Mouse (Mus musculus): ENCODE measurements around the gene Myt1l. TPM values are rescaled to one million over a fixed set of nuclear protein-coding genes. Genes with fewer than 3 reads are reported as not detected.

Myt1l gene
- polyA plus RNA-seq, 1 experiment from 2014 or later = 265 TPM

DNA sequence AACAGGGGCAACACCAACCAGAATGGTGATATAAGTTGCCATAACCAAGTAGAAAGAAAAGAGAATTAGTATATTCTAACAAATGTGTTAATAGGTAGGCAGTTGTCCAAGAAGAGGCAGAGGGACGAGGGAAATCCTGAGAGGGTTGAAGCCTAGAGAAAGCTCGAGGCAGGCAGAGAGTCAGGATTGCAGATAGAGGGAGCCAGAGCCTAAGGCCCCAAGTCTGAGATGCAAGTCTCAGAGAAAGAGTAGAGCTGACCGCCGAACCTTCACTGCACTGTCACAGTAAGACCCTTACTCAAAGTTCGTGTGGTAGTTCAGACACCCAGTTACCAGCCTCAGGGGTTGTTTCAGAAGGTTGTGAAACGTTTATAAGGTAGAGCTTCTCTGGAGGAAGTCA is 71.7 kb downstream of the Myt1l start:
- H3K27ac ChIP-seq (ENCODE audit: low read depth, low read length) = no peak overlapping the region
- 62% methylated on average over 6 of the region's 6 CpGs for WGBS

DNA sequence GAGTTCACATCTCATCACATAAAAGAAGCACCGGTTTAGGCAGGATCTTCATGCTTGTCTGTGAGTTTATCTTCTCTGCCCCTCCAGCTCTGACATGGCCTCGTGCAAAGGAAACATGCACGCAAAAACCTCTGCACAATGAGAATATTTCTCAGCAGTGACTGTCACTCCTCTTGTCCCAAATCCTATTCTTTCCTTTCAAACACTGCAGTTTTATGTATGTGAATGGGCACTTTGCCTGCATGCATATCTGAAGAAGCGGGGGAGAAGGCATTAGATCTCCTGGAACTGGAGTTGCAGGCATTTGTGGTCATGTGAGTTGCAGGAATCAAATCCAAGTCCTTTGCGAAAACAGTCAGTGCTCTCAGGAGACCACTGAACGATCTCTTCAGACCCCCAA is 73.0 kb downstream of the Myt1l start:
- Histone ChIP-seq H3K9ac (replicated peaks; ENCODE audit: low read depth, low read length) (no peak overlapping the region), H3K27ac (ENCODE audit: low read depth, low read length) (no peak overlapping the region), H3K36me3 (ENCODE audit: control insufficient read depth, insufficient read depth, low read length) (no peaks in the 10 kb centered on the region), H3K4me1 (ENCODE audit: control insufficient read depth, insufficient read depth, low read length) (0 out of 2 replicates have a peak, but pooled peaks cover 4% of the 10 kb centered on the region), H3K4me3 (ENCODE audit: low read depth, low read length) (no peak overlapping the region), H3K9me3 (ENCODE audit: control insufficient read depth, low read length) (no peaks in the 10 kb centered on the region), H3K27me3 (ENCODE audit: control insufficient read depth, insufficient read depth, low read length) (no peaks in the 10 kb centered on the region), H3K4me2 (ENCODE audit: low read depth, low read length) (no peak overlapping the region)
- no peak for ATAC-seq (ENCODE audit: low read depth)
- 52% methylated on average over 6 of the region's 6 CpGs for WGBS

More for the DNA sequence above, 71.7 kb downstream of the Myt1l start:
- Histone ChIP-seq H3K9me3 (ENCODE audit: control insufficient read depth, low read length) (no peaks in the 10 kb centered on the region), H3K27me3 (ENCODE audit: control insufficient read depth, insufficient read depth, low read length) (no peaks in the 10 kb centered on the region), H3K4me3 (ENCODE audit: low read depth, low read length) (no peak overlapping the region), H3K4me1 (ENCODE audit: control insufficient read depth, insufficient read depth, low read length) (0 out of 2 replicates have a peak, but pooled peaks cover 4% of the 10 kb centered on the region), H3K4me2 (ENCODE audit: low read depth, low read length) (no peak overlapping the region), H3K9ac (replicated peaks; ENCODE audit: low read depth, low read length) (no peak overlapping the region), H3K36me3 (ENCODE audit: control insufficient read depth, insufficient read depth, low read length) (no peaks in the 10 kb centered on the region)
- no peak for ATAC-seq (ENCODE audit: low read depth)

DNA sequence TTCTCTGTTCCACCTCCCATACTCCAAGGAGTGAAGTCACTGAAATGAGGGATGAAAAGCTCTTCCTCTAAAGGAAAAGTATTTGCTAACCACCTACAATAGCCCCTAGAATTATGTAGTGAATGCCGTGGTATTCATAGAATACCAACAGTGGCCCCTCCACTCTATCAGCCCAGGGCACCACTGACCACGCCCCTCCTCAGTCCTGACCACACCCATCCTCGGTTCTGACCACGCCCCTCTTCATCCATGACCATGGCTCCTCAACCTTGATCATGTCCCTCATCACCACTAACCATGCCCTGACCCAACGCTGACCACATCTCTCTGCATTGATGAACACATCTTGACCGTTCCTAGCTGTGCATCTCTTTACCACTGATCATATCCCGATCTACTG is 76.5 kb downstream of the Myt1l start:
- Histone ChIP-seq H3K27ac (ENCODE audit: low read depth, low read length) (no peak overlapping the region), H3K27me3 (ENCODE audit: control insufficient read depth, insufficient read depth, low read length) (no peaks in the 10 kb centered on the region), H3K9me3 (ENCODE audit: control insufficient read depth, low read length) (no peaks in the 10 kb centered on the region), H3K4me1 (ENCODE audit: control insufficient read depth, insufficient read depth, low read length) (0 out of 2 replicates have a peak, but pooled peaks cover 4% of the 10 kb centered on the region), H3K4me2 (ENCODE audit: low read depth, low read length) (no peak overlapping the region), H3K4me3 (ENCODE audit: low read depth, low read length) (no peak overlapping the region), H3K36me3 (ENCODE audit: control insufficient read depth, insufficient read depth, low read length) (no peaks in the 10 kb centered on the region), H3K9ac (replicated peaks; ENCODE audit: low read depth, low read length) (no peak overlapping the region)
- 88% methylated on average over 7 of the region's 7 CpGs for WGBS
- ATAC-seq (ENCODE audit: low read depth) = no peak

DNA sequence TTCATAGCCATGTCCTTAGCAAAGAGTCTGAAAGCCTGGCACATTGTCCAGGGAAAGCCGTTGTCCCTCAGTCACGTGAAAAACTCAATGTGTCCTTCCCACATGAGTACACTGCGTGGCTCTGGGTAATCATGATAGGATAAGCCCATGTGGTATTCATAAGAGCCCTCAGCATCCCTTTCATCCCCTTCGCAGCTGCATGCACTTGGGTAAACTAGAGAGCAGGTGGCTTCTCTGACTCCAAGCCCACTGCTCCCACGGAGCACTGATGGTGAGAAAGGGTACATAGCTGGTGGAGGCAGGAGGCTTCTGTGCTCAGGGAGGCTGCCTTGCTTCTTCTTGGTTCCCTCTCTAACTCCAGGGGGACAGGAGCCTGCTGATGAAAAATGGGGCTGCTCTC is 76.9 kb downstream of the Myt1l start:
- H3K36me3 ChIP-seq (ENCODE audit: control insufficient read depth, insufficient read depth, low read length) = no peaks in the 10 kb centered on the region
- H3K27ac ChIP-seq (ENCODE audit: low read depth, low read length) = no peak overlapping the region
- H3K9ac ChIP-seq (replicated peaks; ENCODE audit: low read depth, low read length) = no peak overlapping the region
- no peak for ATAC-seq (ENCODE audit: low read depth)
- no peak overlapping the region for H3K4me2 ChIP-seq (ENCODE audit: low read depth, low read length)
- no peaks in the 10 kb centered on the region for H3K9me3 ChIP-seq (ENCODE audit: control insufficient read depth, low read length)
- 92% methylated on average over 5 of the region's 5 CpGs for WGBS
- no peak overlapping the region for H3K4me3 ChIP-seq (ENCODE audit: low read depth, low read length)
- no peaks in the 10 kb centered on the region for H3K27me3 ChIP-seq (ENCODE audit: control insufficient read depth, insufficient read depth, low read length)
- 0 out of 2 replicates have a peak, but pooled peaks cover 2% of the 10 kb centered on the region for H3K4me1 ChIP-seq (ENCODE audit: control insufficient read depth, insufficient read depth, low read length)

DNA sequence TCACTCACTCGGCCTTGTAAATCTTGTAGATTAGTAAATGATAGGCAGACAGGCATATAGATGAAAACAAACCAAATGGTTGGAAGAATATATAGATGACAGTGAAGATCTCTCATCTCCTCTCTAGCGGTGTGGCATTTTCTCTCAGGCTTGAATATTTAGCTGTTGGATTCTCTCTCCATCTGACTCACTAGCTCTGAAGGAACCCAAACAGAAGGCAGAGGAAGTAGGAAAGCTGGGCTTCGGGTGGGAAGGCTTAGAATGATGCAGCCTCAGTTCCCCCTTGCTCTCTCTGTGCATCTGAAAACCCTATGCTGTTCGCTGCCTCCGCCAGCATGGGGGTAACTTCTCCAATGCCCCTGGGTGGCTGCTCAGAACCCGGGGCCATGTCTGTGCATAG is 78.0 kb downstream of the Myt1l start:
- WGBS = 82% methylated on average over 6 of the region's 6 CpGs
- Histone ChIP-seq H3K4me3 (ENCODE audit: low read depth, low read length) (no peak overlapping the region), H3K27ac (ENCODE audit: low read depth, low read length) (no peak overlapping the region), H3K36me3 (ENCODE audit: control insufficient read depth, insufficient read depth, low read length) (no peaks in the 10 kb centered on the region), H3K9ac (replicated peaks; ENCODE audit: low read depth, low read length) (no peak overlapping the region), H3K4me2 (ENCODE audit: low read depth, low read length) (no peak overlapping the region), H3K4me1 (ENCODE audit: control insufficient read depth, insufficient read depth, low read length) (no peaks in the 10 kb centered on the region), H3K27me3 (ENCODE audit: control insufficient read depth, insufficient read depth, low read length) (no peaks in the 10 kb centered on the region), H3K9me3 (ENCODE audit: control insufficient read depth, low read length) (no peaks in the 10 kb centered on the region)
- no peak for ATAC-seq (ENCODE audit: low read depth)

DNA sequence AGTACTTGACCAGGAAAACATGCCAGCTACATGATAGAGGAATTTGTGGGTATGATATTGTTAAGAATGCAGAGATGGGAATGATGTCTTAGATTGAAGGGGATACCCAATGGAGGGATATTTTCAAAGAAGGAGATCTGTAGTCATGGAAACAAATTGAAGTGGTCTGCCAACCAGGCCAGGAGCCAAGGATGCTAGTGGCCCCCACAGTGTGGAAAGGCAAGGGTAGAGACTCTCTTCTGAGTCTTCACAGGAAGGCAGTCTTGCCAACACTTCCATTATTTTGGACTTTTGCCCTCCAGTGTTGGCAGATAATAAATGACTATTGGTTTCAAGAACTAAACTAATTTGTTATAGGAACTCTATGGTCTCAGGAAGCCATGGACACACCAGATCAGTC is 89.6 kb downstream of the Myt1l start:
- H3K4me2 ChIP-seq (ENCODE audit: low read depth, low read length) = no peak overlapping the region
- ATAC-seq (ENCODE audit: low read depth) = no peak

DNA sequence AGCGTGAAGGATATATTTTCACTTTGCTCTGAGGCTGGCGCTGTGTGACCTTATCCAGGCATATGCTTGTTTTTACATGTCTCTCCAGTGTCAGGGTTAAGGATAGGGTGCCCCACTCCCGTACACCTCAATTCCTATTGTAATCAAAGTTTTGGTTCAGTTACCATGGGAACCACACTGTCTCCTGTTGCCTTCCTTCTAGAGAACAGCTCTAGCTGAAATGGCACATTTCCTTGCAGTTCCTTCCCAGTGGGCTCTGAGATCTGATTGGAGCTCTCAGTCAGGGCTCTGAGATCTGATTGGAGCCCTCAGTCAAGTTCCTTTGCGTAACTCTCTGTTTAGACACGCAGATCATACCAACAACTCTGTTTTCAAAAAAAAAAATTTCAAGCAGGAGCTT is 93.3 kb downstream of the Myt1l start:
- Histone ChIP-seq H3K4me2 (ENCODE audit: low read depth, low read length) (no peak overlapping the region), H3K9ac (replicated peaks; ENCODE audit: low read depth, low read length) (no peak overlapping the region), H3K4me3 (ENCODE audit: low read depth, low read length) (no peak overlapping the region), H3K36me3 (ENCODE audit: control insufficient read depth, insufficient read depth, low read length) (no peaks in the 10 kb centered on the region), H3K27me3 (ENCODE audit: control insufficient read depth, insufficient read depth, low read length) (no peaks in the 10 kb centered on the region), H3K27ac (ENCODE audit: low read depth, low read length) (no peak overlapping the region), H3K4me1 (ENCODE audit: control insufficient read depth, insufficient read depth, low read length) (no peaks in the 10 kb centered on the region), H3K9me3 (ENCODE audit: control insufficient read depth, low read length) (no peaks in the 10 kb centered on the region)
- WGBS = 69% methylated on average over 5 of the region's 5 CpGs
- no peak for ATAC-seq (ENCODE audit: low read depth)

More for the DNA sequence above, 89.6 kb downstream of the Myt1l start:
- H3K27ac ChIP-seq (ENCODE audit: low read depth, low read length) = no peak overlapping the region
- H3K36me3 ChIP-seq (ENCODE audit: control insufficient read depth, insufficient read depth, low read length) = no peaks in the 10 kb centered on the region
- H3K4me1 ChIP-seq (ENCODE audit: control insufficient read depth, insufficient read depth, low read length) = no peaks in the 10 kb centered on the region
- H3K9ac ChIP-seq (replicated peaks; ENCODE audit: low read depth, low read length) = no peak overlapping the region
- H3K9me3 ChIP-seq (ENCODE audit: control insufficient read depth, low read length) = no peaks in the 10 kb centered on the region
- H3K4me3 ChIP-seq (ENCODE audit: low read depth, low read length) = no peak overlapping the region
- H3K27me3 ChIP-seq (ENCODE audit: control insufficient read depth, insufficient read depth, low read length) = no peaks in the 10 kb centered on the region

DNA sequence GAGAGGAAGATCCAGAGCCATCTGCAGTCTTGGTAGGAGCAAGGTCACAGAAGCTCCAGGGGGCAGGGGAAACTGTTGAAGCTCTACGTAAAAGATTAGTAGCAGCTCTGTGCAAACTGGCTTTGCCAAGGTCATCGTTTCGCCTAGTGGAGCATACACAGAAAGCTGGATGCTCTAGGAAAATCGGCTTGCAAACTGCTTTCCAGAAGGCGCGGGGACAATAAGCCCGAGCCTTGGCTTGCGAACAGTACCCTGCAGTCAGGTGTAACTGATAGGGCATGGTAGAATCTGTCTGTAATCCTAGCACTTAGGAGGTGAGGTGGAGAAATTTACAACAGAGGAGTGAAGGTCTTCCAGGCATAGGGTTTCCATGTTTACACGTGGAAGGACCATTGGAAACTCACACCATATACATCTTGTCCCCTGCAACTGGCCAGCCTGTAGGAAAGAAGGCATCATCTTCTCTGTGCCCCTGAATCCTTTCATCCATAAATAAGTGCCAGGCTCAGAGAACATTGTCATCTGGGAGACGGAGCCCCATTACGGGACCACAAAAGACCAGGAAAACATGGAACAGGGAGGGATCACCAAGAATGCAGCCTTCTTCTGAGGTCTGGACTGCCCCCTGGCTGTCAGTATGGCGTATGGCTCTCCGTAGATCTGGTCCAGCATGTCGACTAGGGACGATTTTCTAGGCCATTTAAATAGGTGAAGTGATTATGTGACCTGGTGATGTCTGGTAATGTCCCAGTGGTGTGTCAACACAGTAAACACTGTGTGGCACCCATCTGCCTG is 100.0 kb downstream of the Myt1l start:
- Histone ChIP-seq H3K27me3 (ENCODE audit: control insufficient read depth, insufficient read depth, low read length) (no peaks in the 10 kb centered on the region), H3K27ac (ENCODE audit: low read depth, low read length) (0 out of 2 replicates have a peak overlapping the region, but pooled peaks have one; percentile 16), H3K4me3 (ENCODE audit: low read depth, low read length) (no peak overlapping the region), H3K9me3 (ENCODE audit: control insufficient read depth, low read length) (no peaks in the 10 kb centered on the region), H3K9ac (replicated peaks; ENCODE audit: low read depth, low read length) (no peak overlapping the region), H3K36me3 (ENCODE audit: control insufficient read depth, insufficient read depth, low read length) (no peaks in the 10 kb centered on the region; the same call in 1 of the 2 replicates), H3K4me1 (ENCODE audit: control insufficient read depth, insufficient read depth, low read length) (peaks cover 10% of the 10 kb centered on the region; the same call in 1 of the 2 replicates), H3K4me2 (ENCODE audit: low read depth, low read length) (no peak overlapping the region)
- WGBS = 60% methylated on average over 15 of the region's 15 CpGs
- peak; percentile 50; the same call in 1 of the 2 replicates for ATAC-seq (ENCODE audit: low read depth)

DNA sequence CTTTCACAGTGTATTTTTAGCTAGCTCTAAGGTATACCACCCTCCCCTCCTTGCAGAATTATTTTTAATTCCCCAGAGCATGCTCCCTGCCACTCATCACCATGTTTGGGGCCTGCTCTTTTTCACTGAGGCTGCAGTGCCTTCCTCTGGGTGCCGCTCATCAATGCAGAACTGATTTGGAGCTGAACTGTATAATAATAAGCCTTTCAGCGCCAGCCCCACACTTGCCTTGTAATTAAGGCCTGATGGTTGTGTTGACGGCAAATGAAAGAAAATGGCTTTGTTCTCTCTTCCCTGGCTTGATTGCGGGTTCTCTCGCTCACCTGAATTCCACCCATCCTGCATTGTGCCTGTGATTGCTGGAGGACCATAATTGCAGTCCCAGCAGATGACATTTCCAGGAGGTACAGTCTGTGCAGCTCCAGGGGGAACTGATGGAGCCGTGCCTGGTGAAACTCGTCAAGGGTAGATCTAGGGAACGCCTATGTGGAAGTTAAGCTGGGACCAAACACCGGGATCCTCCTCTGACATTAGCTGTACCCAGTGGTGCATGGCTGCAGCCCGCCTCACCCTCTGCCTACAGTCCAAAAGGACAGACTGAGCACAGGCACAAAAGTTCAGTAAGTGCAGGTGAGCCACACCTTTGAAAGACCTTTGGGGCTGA is 101.8 kb downstream of the Myt1l start:
- ATAC-seq (ENCODE audit: low read depth) = peak; percentile 52
- no peaks in the 10 kb centered on the region; the same call in 1 of the 2 replicates for H3K36me3 ChIP-seq (ENCODE audit: control insufficient read depth, insufficient read depth, low read length)
- no peak overlapping the region for H3K4me3 ChIP-seq (ENCODE audit: low read depth, low read length)
- peak overlapping the region; percentile 72 for H3K27ac ChIP-seq (ENCODE audit: low read depth, low read length)
- H3K9ac ChIP-seq (replicated peaks; ENCODE audit: low read depth, low read length) = peak overlapping the region; percentile 22; the same call in 1 of the 2 replicates
- no peaks in the 10 kb centered on the region for H3K27me3 ChIP-seq (ENCODE audit: control insufficient read depth, insufficient read depth, low read length)
- H3K9me3 ChIP-seq (ENCODE audit: control insufficient read depth, low read length) = no peaks in the 10 kb centered on the region
- WGBS = 31% methylated on average over 10 of the region's 10 CpGs
- peaks cover 10% of the 10 kb centered on the region; the same call in 1 of the 2 replicates for H3K4me1 ChIP-seq (ENCODE audit: control insufficient read depth, insufficient read depth, low read length)
- no peak overlapping the region for H3K4me2 ChIP-seq (ENCODE audit: low read depth, low read length)
